Mouse (Mus musculus): ENCODE data around the gene Gm45015. TPM values are rescaled to one million over a fixed set of nuclear protein-coding genes. Genes with fewer than 3 reads are reported as not detected.
"Not testable (repeated sequence)": the region's sequence is repeated elsewhere in the genome, so short reads cannot be mapped to it uniquely, and the experiment has no call there.

Gm45015 gene
- not detected for total RNA-seq (2021)

DNA sequence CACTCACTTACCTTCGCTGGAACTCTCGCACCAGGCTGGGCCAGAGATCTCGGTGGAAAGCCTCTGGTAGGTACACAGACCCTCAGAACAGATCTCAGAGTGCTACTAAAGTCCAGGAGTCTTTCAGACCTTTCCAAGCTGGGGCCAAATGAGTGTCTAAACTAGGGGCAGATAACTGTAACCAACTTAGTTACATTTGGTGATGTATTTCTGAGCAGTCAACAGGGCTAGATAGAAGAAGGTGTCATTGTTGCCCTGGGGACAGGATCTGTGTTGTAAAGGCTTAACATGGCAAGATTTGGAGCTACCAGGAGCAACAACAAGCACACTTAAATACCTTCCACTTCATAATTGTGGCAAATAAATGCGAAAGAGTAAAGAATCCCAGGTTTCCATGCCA is at the start of gene Gm45015:
Gene Gm45015, minus strand, starts transcription at position 101 of the 400 bp plus-strand sequence.
- no peak for DNase-seq
- intact Hi-C loops (cut with DNase I): no loop called here

DNA sequence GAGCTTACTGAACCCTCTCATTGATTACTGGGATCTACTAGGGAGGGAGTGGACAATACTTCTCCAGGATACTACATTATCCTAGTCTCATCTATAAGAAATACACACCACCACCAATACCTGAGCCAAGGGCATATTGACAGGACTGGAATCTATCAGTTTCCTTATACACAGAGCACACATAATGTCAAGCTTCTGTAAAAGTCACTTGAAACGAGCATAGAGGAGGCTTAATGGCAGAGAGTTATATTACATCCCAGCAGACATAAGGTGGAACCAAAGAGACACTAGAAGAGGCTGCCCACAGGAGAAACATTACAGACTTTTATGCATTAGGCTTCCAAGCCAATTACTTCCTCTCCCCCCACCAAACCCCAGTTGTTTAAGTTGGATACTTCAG is 48.3 kb upstream of the Gm45015 start:
- DNase-seq: no peak
- intact Hi-C loops (cut with DNase I): no loop called here

DNA sequence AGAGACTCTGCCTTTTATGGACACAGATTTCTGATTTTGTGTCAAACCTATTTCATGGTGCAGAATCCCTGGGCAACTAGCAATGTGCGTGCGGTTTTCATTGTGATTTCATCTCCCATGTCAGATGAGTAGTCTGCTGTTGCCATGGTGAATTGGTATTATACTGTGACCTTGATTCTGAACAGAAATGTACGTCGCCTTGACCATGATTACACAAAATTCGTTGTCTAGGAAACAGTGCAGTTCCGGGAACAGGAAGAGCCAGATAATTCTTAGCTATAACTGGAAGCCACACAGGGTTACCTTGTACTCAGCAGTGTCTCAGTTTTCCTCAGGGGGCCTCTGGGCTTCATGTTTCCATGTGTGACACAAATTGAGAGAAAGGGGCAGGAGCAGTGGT is 47.8 kb upstream of the Gm45015 start:
- intact Hi-C loops (cut with DNase I): no loop called here
- DNase-seq: no peak

DNA sequence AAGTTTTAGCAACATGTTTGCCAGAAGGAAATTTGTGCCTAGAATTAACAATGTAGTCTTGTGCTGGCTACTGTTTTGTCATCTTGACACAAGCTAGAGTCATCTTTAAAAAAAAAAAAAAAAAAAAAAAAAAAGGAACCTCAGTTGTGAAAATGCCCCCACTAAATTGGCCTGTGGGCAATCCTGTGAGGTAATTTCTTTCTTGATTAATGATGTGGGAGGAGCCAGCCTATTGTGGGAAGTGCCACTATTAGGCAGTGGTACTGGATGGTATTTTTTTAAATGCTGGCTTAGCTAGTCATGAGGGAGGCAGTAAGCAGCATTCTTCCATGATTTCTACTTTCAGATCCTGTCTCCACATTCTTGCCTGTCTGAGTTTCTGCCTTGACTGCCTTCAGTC is 26.7 kb upstream of the Gm45015 start:
- intact Hi-C loops (cut with DNase I): no loop called here
- no peak for DNase-seq

DNA sequence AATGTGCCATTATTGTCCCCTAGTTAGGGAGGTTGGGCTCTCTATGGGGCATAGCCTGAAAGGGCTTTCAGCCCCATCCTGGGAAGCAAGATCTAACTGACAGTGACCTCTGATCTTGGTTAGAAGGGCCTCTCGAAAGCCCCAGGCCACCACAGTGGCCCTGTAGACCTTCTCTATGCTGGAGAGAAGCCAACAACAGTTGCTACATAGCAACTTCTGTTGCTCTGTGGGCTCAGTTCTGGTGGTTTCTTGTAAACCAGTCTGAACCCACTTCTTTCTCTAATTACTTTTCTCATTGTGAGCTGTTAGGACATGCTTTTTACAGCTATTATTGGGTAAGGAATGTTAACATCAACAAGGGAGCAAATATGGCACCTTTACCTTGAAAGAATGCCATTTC is 20.1 kb upstream of the Gm45015 start:
- intact Hi-C loops (cut with DNase I): no loop called here
- DNase-seq: no peak

DNA sequence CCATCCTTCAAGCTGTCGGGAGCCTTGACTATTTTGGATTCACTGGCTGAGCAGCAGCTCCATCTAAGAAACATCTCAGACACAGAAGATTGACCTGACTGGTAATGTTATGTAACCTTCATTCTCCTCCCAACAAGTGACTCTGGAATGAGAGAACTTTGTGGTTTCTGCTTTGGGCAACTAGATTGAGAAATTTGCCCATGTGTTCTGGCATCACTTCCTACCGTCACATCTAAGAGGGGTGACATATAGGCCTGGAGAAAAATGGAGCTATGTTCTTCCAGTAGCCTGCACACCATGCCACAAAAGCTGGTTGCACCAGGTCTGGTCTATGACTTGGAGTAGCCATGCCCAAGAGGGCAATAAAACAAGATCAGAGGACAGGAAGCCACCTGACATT is 19.5 kb upstream of the Gm45015 start:
- DNase-seq: no peak
- intact Hi-C loops (cut with DNase I): no loop called here

DNA sequence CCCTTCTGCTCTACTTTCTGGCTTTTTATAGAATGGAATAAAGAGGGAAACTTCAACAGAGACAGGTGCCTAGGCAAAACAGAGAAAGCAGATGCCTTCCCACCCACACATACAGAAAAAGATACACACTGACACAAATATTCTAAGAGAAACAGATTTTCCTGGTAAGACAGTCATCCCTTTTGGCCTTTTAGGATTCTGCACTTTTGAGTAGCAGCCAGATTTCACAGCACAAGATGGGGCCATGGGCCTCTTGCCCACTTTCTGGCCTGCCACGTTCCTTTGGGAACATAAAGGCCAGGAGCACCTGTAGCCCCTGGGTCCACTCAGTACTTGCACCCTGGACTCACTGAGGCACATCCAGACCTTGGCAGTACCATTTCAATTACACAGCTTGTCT is 7.7 kb upstream of the Gm45015 start:
- intact Hi-C loops (cut with DNase I): loop anchor here (10.0 kb wide), 1 partner anchor 330 kb away; no protein-coding TSS in a partner anchor
- DNase-seq: no peak

DNA sequence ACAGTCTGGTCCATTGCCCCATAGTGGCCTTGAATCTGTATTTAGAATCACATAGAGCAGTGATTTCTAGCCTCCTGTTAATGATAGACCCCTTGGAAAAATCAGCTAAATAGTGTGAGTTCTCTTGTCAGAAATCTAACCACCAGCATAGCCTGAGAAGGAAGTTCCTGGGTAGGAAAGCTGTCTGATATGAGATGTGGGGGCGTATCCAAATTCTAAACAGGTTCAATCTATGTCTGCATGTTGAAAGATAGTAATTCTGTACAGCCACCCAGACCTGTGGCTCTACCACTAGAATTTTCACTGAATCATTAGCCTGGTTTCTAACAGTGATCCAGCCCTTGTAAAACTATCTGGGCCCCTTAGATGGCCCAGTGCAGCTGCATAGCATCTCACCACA is 7.2 kb upstream of the Gm45015 start:
- intact Hi-C loops (cut with DNase I): loop anchor here (10.0 kb wide), 1 partner anchor 329 kb away; no protein-coding TSS in a partner anchor
- DNase-seq: no peak

DNA sequence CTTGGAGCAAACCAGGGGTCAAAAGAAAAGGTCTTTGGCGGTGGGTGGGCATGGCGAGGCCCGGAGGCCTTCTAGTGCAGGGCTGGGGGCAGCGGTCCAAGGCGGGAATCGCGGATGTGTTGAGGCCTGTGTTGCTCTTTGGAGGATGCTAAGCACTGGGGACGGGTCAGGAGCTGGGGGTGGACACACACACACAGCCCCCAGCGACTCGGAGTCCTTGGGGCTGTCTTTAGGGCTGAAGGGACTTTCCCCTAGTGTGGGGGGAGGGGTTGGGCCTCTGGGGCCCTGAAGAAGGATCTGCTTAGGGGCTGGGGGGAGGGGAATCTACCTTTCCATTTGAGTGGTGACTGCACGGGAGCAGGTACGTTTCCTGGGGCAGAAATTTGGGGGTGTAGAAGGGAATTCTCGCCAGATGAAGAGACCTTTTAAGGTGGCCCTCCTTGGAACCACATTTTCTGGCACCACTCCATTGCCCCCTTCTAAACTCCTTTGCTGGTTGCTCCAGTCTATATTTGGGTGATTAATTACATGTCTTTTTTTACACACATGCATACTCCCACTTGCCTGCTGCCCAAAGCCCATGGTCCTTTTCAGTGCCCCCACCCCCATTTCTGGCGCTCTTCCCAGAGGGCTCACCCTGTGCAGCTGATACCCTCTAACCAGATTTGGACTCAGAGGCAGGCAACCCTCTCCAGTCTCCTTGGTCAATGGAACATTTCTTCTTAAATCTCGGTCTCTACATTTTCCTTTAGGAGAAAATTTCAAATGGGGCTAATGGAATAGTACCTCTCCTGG is 6.5 kb upstream of the Gm45015 start:
- DNase-seq: no peak
- intact Hi-C loops (cut with DNase I): loop anchor here (10.0 kb wide), 1 partner anchor 328 kb away; no protein-coding TSS in a partner anchor

DNA sequence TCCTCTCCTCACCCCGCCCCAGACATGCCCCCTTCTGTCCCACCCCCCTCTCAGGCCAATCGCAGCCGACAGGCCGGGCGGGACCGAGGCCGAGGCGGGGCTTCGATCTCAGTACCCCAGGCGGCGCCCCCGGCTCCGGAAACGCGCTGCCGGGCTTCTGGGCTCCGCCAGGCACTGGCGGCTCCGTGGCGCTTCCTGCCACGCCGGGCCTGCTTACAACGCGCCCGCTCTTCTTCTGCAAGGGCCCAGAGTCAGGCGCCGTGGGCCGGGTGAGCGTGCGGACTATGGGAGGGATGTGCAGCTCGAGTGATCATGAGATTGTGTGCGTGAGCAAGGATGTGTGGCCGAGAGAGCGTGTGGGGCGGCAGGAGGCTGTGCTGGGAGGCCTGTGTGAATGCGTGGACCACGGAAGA is 5.8 kb upstream of the Gm45015 start, which contains the start of gene Zfp275:
Gene Zfp275, plus strand, starts transcription at position 139 of the 413 bp plus-strand sequence.
- DNase-seq: peak; percentile 76 to 79
- intact Hi-C loops (cut with DNase I): loop anchor here (10.0 kb wide), 1 partner anchor 328 kb away; no protein-coding TSS in a partner anchor

DNA sequence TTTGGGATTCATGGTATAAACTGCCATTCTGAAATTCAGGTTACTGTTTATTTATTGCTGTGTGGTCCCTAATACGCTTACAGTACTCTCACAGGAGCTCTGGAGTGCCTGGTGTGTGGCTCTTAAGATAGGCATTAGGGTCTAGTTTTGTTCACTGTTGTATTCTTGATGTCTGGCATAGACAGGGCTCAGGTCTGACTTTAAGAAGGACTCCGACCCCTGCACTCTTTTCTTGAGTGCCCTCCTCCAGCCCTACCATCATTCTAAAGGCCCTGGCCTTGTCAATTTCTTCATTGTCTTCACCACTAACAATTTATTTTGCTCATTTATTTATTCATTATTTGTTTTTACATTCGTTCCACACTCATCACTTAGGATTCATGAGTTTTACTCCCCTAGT is 5.4 kb upstream of the Gm45015 start:
- no peak for DNase-seq
- intact Hi-C loops (cut with DNase I): loop anchor here (10.0 kb wide), 1 partner anchor 327 kb away; no protein-coding TSS in a partner anchor

DNA sequence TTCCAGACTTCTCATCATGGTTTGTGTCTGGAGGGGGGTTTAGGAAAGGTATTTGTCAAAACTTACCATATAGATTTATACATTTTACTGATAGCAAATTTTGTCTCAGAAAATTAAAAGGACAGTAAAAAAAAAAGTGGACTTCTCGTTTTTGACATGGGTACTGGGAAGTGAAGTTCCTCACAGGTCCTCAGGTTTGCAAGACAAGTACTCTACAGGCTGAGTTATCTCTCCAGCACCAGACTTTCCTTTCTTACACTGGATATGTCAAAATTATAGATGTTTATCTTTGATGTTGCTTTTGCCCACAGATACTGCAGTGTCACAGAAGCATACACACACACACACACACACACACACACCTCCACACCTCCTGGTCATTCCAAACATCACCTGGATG is 4.8 kb upstream of the Gm45015 start:
- DNase-seq: no peak
- intact Hi-C loops (cut with DNase I): loop anchor here (10.0 kb wide), 1 partner anchor 327 kb away; no protein-coding TSS in a partner anchor

DNA sequence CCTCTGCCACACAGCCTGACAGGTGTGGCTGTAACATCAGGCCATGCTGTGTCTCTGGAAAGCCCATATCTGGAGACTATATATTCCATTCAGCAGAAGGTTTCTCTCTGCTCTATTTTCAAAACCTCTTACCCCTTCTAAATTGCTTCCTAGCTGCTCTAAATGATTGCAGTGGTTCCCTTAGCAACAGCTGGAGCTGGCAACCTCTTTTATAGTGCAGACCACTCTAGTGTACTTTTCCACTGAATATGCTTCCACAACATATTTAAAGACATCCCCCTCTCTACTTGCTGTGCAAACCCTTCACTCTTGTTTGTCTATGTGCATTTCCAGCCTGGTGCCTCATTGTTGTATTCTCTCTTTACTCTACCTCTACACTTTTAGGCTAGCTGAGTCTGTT is 3.1 kb downstream of the Gm45015 start:
- intact Hi-C loops (cut with DNase I): no loop called here
- DNase-seq: no peak

DNA sequence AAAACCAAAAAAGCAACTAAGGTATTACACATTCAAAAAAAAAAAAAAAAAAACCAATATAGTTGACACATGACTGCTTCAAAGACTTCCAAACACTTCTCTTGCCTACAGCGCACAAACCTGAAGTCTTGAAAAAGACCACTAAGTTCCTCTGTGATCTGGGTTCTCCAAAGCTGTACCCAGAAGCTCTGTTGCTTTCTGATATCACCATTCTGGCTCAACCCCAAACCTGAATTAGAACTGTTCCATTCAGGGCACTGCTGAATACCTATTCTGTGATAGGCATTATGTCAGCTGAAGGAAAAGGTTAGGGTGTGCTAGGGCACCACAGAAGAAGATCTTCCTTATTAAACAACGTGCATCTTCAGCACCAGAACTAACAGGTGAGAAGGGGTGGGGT is 9.4 kb downstream of the Gm45015 start:
- intact Hi-C loops (cut with DNase I): no loop called here
- DNase-seq: no peak

DNA sequence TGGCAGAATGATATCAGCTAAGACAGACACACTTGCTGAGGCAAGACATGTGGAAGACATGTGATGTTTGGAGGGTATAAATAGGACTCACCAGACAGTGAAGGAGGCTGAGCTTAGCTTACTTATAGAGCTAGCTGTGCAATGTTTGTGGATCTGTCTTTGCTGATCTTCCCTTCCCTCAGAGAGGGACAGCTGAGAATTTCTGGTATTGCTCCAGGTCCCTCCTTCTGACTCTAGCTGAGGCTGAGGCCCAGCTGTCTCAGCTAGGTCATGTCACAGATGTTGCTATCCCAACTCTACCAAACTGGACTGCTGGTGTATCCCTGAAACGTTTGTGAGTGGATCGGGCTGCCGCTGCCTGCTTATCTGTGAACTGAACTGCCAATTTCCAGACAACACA is 15.6 kb downstream of the Gm45015 start:
- intact Hi-C loops (cut with DNase I): no loop called here
- no peak for DNase-seq

DNA sequence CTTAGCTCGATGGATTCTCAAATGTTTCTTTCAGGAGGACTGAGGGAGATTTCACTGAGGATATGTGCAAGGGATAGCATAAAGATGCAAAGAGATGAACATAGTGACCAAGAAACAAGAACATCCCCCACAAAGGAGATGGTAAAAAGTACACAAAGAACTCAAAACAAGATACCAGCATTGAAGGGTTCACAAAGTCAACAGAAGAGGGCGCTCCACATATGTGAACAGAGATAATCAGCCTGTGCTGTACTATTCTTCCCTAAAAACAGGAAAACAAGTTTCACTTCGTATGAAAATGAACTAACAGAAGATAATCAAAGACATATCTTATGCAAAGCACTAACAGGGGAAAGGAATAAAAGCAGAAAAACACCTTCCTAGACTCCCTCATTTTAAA is 24.1 kb downstream of the Gm45015 start:
- DNase-seq: peak; percentile 3 to 6
- intact Hi-C loops (cut with DNase I): loop anchor here (1.0 to 5.0 kb wide), 2 partner anchors 118 to 180 kb away; no protein-coding TSS in a partner anchor

DNA sequence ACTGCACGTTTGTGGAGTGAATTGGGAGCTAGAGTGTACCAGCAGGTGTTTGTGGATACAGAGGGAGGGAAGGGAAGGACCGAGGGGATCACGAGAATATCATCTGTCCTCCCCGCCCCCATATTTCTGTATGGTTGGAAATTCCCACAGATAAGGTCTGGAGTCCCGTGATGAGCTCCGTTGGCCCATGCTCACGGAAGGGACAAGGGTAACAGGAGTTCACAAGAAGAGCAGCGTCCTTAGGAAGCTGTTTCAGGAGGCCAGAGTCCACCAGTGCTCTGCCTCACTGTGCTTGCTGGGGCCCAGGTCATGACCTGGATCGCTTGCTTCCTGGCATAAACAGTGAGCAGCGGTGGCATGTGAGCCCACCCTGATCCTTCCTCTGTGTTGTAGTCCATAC is 40.9 kb downstream of the Gm45015 start:
- DNase-seq; intact Hi-C loops (cut with DNase I): not testable (repeated sequence)

DNA sequence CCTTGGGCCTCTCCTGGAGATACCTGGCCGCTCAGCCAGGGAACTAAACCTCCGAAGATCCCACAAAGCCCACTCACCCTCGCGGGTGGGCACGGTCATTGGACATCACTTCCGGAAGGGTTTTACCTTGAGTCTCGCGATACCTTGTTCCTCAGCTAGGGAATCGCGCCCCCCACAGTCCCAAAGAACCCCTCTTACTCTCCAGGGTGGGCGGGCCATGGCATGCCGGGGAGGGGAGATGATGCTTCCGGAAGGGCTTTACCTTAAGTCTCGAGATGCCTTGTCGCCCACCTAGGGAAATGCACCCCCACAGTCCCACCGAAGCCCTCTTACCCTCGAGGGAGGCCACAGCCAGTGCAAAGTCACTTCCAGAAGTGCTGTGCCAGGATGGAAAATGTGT is 43.8 kb downstream of the Gm45015 start, which contains the start of the genes Xlr5a and Xlr5c:
Gene Xlr5a, minus strand, starts transcription at position 101 of the 400 bp plus-strand sequence.
Gene Xlr5c, minus strand, starts transcription at position 101 of the 400 bp plus-strand sequence.
- intact Hi-C loops (cut with DNase I); DNase-seq: not testable (repeated sequence)
